Mouse (Mus musculus) embryo, embryonic 11 days (tissue): ENCODE results near the gene Tnrc6b.
"Not testable (repeated sequence)": the region's sequence is repeated elsewhere in the genome, so short reads cannot be mapped to it uniquely, and the experiment has no call there.

ENCODE experiments used
- DNase-seq: peaks from one replicate; pipeline ENCODE4 v3.0.0-alpha.2; 2015

Gene Tnrc6b

DNA sequence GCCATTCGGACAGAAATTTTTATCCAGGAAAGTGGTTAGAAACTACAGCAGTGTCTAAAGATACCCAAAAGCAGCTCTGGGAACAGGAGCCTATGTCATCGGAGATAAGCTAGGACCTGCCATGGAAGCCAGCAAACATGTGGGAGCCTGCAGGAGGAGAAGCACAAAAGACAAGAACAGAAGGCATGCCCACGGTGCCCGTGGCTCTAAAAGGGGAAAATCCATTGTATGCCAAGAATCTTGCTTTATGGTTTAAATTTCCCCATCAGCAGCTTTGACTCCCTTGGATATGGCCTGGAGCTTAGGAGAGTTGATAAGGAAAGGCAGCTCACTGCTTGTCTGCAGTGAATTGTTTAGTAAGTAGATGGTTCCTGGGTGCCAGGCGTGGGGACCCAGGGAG is 8.2 kb upstream of the Tnrc6b start:
- no peak for DNase-seq

- no peak for DNase-seq
Observed at GRCm38 (mm10) chr15:80703495-80703894, 7.6 kb upstream of the Tnrc6b start.

- peak; percentile 88 for DNase-seq
Observed at GRCm38 (mm10) chr15:80704267-80704666, 6.8 kb upstream of the Tnrc6b start.

- DNase-seq, result peak; percentile 86
Observed at GRCm38 (mm10) chr15:80705828-80706549, 5.1 kb upstream of the Tnrc6b start.

DNA sequence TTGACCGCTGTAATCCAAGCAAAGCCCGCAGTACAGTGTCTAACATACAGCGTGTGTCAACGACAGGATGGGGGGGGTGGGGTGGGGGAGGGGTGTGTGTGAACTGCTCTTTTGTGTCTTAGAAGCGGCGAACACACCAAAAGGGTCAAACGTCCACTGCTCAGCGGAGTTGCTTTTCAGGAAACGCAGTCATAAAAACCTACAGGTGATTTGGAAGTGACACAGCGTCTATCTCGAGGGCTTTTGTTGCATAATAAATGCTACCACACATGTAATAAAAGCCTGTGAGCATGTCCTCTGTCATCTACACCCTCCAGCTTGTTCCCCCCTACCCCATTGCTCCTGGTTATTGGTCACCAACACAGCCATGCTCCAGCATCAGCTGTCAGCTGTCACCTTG is 4.5 kb upstream of the Tnrc6b start:
- no peak for DNase-seq

DNA sequence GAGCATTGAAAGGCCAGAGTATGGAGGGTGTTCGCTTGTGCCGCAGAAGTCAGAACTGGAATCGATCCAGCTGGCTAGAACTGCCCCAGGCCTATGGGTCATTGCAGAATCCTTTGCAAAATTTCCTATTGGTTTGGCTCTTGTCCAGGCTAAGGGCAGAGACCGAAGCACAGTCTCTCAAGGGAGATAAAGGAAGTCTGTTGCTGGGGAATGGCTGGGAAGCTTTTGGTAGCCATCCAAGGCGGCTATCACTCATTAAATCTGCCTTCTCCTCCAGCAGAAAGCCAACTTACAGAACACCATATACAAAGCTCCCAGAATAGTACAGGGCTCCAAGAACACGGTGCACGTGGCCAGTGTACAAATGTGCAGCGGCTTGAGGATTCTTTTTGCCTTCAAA is 4.0 kb upstream of the Tnrc6b start:
- no peak for DNase-seq

- DNase-seq, result peak; percentile 14
Observed at GRCm38 (mm10) chr15:80709593-80709992, 1.5 kb upstream of the Tnrc6b start.

DNA sequence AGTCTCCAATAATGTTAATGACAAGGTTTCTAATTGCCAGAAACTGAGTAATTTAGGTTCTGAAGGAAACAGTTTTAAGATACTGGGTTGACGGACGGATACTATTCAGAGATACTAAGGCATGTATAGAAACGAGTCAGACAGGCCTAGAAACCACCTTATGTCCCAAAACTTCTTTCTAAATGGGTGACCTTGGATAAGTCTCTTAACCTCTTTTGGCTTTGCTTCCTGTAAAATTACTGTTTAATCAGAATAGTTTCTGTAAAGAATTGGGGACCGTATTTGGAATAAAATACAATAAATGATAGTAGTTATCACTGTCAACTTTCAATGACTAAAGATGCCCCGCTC is 881 bp upstream of the Tnrc6b start:
- DNase-seq, result no peak

DNA sequence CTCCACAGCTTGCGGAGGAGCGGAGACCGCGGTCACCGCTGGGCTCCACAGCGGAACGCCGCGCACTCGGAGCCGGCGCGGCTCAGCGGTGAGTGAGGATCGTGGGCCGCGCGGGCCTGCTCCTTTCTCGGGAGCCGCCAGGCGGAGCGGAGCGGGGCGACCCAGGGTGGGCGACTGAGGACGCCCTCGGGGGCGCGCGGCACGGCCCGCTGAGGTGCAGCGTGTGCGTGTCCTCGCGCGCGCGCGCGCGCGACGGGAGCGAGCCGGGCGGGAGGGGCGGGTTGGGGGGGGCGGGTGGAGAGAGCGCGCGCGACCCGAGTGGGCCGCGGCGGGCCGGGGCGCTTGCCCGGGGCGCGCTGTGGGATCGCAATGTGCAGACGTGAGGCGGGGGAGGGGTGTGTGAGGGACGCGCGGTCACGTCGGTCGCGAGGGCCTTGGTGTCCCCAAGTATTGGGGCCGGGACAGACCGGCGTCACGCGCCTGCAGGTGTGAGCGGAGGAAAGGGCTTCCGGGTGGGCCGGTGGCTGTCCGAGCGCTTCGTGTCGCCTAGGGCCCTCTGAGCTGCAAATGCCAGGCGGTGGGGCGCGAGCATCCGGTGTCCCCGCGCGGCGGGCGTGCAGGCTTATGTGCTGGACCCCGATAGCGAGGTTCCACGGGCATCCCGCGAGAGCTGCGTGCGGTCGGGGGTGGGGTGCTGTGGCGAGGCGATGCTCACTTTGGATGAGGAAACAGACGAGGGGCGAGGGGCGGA is 463 bp downstream of the Tnrc6b start:
- peak; percentile 73 for DNase-seq

DNA sequence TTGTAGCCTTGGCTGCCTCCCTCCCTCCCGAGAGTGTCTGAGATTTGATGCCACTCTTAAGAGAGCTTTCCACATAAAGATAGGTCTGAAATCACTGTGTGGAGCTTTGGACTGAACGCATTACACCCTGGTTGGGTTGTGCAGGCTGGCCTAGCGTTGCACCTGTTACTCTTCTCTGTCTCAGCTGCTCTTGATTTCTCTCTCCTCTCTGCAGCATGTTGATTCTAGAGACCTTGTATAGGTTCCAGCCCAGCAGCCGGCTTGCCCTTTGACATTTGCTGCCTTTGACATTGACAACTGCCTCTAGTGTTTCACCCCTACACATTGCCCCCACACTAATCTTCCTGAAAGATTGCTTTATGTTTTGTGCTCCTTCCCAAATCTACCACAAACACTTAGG is 3.2 kb downstream of the Tnrc6b start:
- DNase-seq, result no peak

- no peak for DNase-seq
Observed at GRCm38 (mm10) chr15:80716631-80717135, 5.6 kb downstream of the Tnrc6b start.

DNA sequence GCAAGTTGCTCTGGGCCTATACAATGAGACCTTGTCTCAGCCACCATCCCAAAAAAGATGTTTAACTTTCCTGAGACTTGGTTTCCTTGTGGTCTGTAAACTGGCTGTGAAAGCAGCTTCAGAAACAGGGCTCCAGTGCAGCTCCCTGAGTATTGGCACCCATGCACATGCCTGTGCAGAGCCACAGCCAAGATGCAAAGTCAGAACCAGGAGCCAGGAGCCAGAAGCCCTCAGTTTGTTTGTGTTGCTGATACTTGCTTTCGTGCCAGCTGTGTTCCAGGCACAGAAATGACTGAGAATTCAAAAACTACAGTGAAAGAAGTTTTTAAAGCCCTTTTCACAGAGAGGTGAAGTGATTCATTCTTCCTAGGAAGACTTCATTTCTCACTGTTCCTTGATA is 6.3 kb downstream of the Tnrc6b start:
- DNase-seq, result no peak

DNA sequence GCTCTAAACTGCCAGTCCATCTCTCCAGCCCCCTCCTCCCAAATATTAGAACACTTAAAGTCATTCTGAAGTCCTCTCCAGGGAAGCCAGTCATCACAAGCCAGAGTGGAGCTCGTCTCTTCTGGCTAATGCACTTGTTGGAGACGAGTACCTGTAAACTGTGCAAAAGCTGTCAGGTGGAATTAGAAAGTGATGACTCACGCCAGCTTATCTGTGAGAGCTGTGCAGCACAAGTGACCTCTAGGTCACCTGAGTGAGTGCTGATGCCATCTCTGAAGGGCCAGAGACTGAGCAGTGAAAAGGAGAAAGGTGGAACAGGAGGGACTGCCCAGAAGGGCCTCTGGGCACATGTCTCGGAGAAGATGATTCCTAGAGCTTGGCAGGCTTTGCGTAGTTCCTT is 9.1 kb downstream of the Tnrc6b start:
- no peak for DNase-seq

DNA sequence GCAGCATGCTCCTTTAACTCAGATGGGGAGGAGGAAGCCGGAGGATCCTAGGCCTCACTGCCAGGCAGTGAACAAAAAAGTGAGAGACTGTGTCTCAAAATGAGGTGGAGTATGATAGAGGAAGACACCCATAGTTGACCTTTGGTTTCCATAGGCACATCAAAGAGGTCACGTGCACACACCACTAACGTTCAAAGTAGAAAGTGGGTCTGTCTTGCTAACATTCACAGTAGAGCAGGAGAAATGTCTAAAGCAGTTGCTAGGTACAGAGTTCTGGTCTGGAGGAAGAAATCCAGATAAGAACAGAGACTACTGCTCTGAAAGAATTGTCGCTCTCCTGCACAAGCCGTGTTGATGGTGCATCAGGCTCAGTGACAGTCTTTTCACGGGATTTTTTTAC is 10.7 kb downstream of the Tnrc6b start:
- DNase-seq, result no peak

- DNase-seq, result no peak
Observed at GRCm38 (mm10) chr15:80722366-80722765, 11.3 kb downstream of the Tnrc6b start.

GRCm38 (mm10) chr15:80729477-80729876 is 18.4 kb downstream of the Tnrc6b start:
- no peak for DNase-seq

- no peak for DNase-seq
Observed at GRCm38 (mm10) chr15:80731043-80731442, 19.9 kb downstream of the Tnrc6b start.

- no peak for DNase-seq
Observed at GRCm38 (mm10) chr15:80731511-80731910, 20.4 kb downstream of the Tnrc6b start.

DNA sequence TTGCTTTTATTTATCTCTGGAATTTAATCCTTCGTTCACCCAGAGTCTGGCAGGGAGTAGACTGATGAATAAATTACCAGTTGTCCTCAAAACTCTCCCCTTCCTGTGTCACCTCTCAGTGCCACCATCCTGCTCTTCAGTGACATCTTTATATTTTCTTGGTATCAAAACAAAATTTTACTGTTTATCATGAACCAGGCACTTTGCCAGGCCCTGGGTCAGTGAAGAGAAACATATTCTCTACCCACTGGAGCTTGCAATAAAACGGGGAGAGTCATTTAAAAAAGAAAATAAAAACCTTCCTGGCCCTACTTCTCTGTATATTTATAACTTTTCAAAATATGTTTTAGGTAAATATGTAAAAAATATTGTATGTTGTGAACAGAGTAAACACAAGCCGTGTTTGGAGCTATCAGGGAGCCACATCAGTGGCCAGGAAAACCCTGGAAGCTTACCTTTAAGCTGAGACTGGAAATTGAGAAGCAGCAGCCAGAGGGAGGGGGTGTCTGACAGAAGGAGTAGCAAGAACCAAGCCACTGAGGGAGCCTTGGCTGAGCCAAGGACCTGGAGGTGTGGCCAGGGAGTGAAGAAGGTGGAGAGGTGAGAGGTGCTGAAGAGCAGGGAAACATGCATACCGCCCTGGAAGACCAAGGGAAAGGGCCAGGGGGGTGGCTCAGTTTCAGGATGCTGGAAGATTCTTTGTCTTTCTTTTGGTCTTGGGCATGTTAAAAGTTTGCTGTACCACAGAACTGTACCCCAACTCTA is 21.3 kb downstream of the Tnrc6b start:
- DNase-seq, result no peak

DNA sequence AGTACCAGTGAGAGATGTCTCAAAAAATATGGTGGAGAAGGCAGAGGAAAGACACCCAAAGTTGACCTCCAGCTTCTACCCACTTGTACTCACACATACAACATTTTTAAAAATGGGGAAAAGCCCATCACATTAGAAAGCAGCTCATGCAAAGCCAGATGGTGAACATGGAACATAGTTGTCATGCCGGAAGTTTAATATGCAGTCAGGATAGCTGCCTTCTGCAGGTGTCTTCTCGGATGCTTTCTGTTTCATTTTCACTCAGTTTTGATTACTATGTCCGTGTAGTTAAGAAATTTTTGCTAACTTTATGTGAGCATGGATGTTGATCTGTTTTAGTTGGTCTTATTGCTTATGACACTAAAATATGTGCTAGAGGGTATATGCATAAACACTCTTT is 24.2 kb downstream of the Tnrc6b start:
- no peak for DNase-seq

DNA sequence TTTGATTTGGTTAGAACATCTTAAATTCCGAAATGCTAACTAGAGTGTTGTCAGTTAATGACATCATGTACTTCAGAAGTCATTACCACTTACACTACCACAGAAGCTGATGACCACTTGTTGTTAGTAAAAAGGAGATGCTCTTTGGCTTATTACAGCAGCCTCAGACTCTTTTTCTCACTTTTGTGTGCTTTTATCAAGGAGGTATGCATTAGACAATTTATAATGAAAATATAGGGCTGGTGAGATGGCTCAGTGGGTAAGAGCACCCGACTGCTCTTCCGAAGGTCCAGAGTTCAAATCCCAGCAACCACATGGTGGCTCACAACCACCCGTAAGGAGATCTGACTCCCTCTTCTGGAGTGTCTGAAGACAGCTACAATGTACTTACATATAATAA is 24.6 kb downstream of the Tnrc6b start:
- not testable (repeated sequence) for DNase-seq

GRCm38 (mm10) chr15:80736553-80736952 is 25.4 kb downstream of the Tnrc6b start:
- DNase-seq, result no peak

DNA sequence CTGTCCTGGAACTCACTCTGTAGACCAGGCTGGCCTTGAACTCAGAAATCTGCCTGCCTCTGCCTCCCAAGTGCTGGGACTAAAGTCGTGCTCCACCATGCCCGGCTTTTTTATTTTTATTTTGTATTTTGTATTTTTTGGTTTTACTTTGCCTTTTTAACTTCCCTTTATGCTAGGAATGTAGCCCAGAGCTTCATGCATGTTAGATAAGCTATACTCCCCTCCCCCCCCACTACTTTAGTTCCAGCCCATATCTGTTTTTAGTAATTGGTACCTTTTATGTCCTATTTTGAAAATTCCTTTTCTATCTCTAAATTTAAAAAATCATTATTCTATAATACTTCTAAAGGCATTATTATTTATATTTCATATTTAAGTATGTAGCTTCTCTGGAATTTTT is 27.1 kb downstream of the Tnrc6b start:
- DNase-seq, result no peak

GRCm38 (mm10) chr15:80739972-80740371 is 28.9 kb downstream of the Tnrc6b start:
- DNase-seq, result no peak
